7 mouse cellular contexts compared by ENCODE assay signal in the genomic region with DNA sequence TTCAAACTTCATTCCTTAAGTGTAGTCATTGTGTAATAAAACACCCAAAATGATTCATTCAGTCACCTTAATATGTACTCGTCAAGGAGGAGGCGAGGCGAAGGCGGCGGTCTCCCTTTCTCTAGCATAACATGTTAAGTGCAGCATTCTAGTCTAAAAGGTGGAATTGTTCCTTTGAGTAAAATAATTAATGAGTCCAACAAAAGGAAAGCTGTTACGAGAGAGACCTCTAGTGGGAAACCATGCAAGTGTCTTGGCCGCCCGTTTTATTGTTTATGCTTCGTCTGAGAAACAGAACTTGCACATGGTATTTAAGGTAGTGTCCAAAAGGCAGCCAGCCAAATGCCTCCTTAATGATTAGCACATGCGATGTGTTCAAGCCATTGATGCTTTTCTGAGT.
A peak's percentile ranks its signal among the peaks of the same experiment; 100 is the strongest.
DNase-seq lines count a peak whose midpoint lies in the region; ATAC-seq and TF ChIP-seq lines count a peak whose summit lies in the region.

No protein-coding gene starts in this region.

- in situ Hi-C loops in ES-E14 (cut with MboI; ENCODE audit: low sequenced_read_pairs in 2 of 2, unreplicated experiment in 2 of 2), result no loop called here

- no peaks in the 10 kb centered on the region for H3K4me1 ChIP-seq in ES-E14 (ENCODE audit: control insufficient read depth in 2 of 2, insufficient read depth in 2 of 2, low read length in 2 of 2, poor library complexity in 1 of 2)
- H3K4me1 ChIP-seq in forebrain, embryonic 13.5 days, result peaks cover 7% of the 10 kb centered on the region
- H3K4me1 ChIP-seq in kidney, adult 2 months (ENCODE audit: control insufficient read depth, insufficient read depth, low read length), result no peaks in the 10 kb centered on the region
- H3K4me1 ChIP-seq in neural tube, embryonic 13.5 days (replicated peaks), result peaks cover 7% of the 10 kb centered on the region; the same call in 1 of the 2 replicates

- no peak overlapping the region for H3K27ac ChIP-seq in ES-E14 (ENCODE audit: insufficient read depth, low read depth, low read length, poor library complexity, severe bottlenecking)
- H3K27ac ChIP-seq in forebrain, embryonic 13.5 days, result no peak overlapping the region
- no peak overlapping the region for H3K27ac ChIP-seq in kidney, adult 2 months (ENCODE audit: insufficient read depth, low read depth, low read length)
- H3K27ac ChIP-seq in neural tube, embryonic 13.5 days (replicated peaks), result no peak overlapping the region

- intact Hi-C loops in left cerebral cortex, postnatal 4 days (cut with DNase I), result loop anchor here (5.0 to 10.0 kb wide), 3 partner anchors 1603 to 1963 kb away; no protein-coding TSS in a partner anchor

- no peak overlapping the region for H3K4me3 ChIP-seq in ES-E14 (ENCODE audit: insufficient read depth in 1 of 2, low read depth in 1 of 2, low read length in 2 of 2, poor library complexity in 1 of 2, severe bottlenecking in 1 of 2)
- H3K4me3 ChIP-seq in forebrain, embryonic 13.5 days, result no peak overlapping the region
- H3K4me3 ChIP-seq in kidney, adult 2 months (ENCODE audit: insufficient read depth, low read depth, low read length), result no peak overlapping the region
- H3K4me3 ChIP-seq in neural tube, embryonic 13.5 days, result no peak overlapping the region

- no peak for TF ChIP-seq POLR2A in kidney, adult 2 months (IDR thresholded peaks at IDR 0.05; ENCODE audit: low read depth, low read length)

- H3K27me3 ChIP-seq in forebrain, embryonic 13.5 days, result no peaks in the 10 kb centered on the region
- no peaks in the 10 kb centered on the region for H3K27me3 ChIP-seq in kidney, adult 2 months (replicated peaks; ENCODE audit: control insufficient read depth, insufficient read depth, low read length)
- H3K27me3 ChIP-seq in neural tube, embryonic 13.5 days, result no peaks in the 10 kb centered on the region

- ATAC-seq in forebrain, embryonic 13.5 days, result peak; percentile 67
- ATAC-seq in neural tube, embryonic 13.5 days (ENCODE audit: low read depth), result peak; percentile 71; the same call in 1 of the 2 replicates

- 5% methylated on average over 10 of the region's 10 CpGs for WGBS in forebrain, embryonic 13.5 days
- WGBS in kidney, adult 2 months, result 14% methylated on average over 10 of the region's 10 CpGs
- 22% methylated on average over 10 of the region's 10 CpGs for WGBS in neural tube, embryonic 13.5 days

- H3K9ac ChIP-seq in ES-E14 (ENCODE audit: insufficient read depth, low read depth, low read length, poor library complexity, severe bottlenecking), result no peak overlapping the region
- no peak overlapping the region for H3K9ac ChIP-seq in forebrain, embryonic 13.5 days
- H3K9ac ChIP-seq in neural tube, embryonic 13.5 days, result no peak overlapping the region

- H3K9me3 ChIP-seq in ES-E14 (ENCODE audit: control insufficient read depth, insufficient read depth, low read depth, low read length), result no peaks in the 10 kb centered on the region
- no peaks in the 10 kb centered on the region for H3K9me3 ChIP-seq in forebrain, embryonic 13.5 days (replicated peaks)
- no peaks in the 10 kb centered on the region for H3K9me3 ChIP-seq in neural tube, embryonic 13.5 days

- peak overlapping the region; percentile 34; the same call in 1 of the 2 replicates for H3K4me2 ChIP-seq in forebrain, embryonic 13.5 days
- H3K4me2 ChIP-seq in neural tube, embryonic 13.5 days, result 0 out of 2 replicates have a peak overlapping the region, but pooled peaks have one; percentile 24

- H3K36me3 ChIP-seq in ES-E14 (ENCODE audit: control insufficient read depth, insufficient read depth, low read length, poor library complexity, severe bottlenecking), result no peaks in the 10 kb centered on the region
- H3K36me3 ChIP-seq in forebrain, embryonic 13.5 days (ENCODE audit: poor library complexity, severe bottlenecking), result no peaks in the 10 kb centered on the region
- H3K36me3 ChIP-seq in kidney, adult 2 months (ENCODE audit: control insufficient read depth, insufficient read depth, low read length), result no peaks in the 10 kb centered on the region
- no peaks in the 10 kb centered on the region for H3K36me3 ChIP-seq in neural tube, embryonic 13.5 days

- DNase-seq in 416B (ENCODE audit: low read depth) (peak; percentile 31), ES-E14 (ENCODE audit: low read depth, low spot score) (no peak)
- DNase-seq in kidney, adult 2 months, result peak; percentile 65
- DNase-seq in left cerebral cortex, postnatal 4 days, result peak; percentile 34
- no peak for DNase-seq in spleen, postnatal 4 days (ENCODE audit: low spot score in 2 of 2)

- 0 out of 2 replicates have a peak, but pooled peaks have one; percentile 13 for TF ChIP-seq CTCF in kidney, adult 2 months (conservative IDR thresholded peaks at IDR 0.05; ENCODE audit: insufficient read depth, insufficient read length, low read depth, low read length)

TF ChIP-seq in ES-E14, 5 proteins besides CTCF, POLR2A, EP300 and RAD21:
- no peak for TF ChIP-seq CHD2 (IDR thresholded peaks at IDR 0.05; ENCODE audit: low read depth, low read length)
- no peak for TF ChIP-seq MAFK (IDR thresholded peaks at IDR 0.05; ENCODE audit: insufficient read depth, low read depth, low read length)
- no peak for TF ChIP-seq HCFC1 (IDR thresholded peaks at IDR 0.05; ENCODE audit: borderline replicate concordance, insufficient read depth, low read length)
- 0 out of 2 replicates have a peak, but pooled peaks have one; percentile 9 for TF ChIP-seq ZC3H11A (IDR thresholded peaks at IDR 0.05; ENCODE audit: borderline replicate concordance, low read depth, low read length)
- no peak for TF ChIP-seq ZNF384 (IDR thresholded peaks at IDR 0.05; ENCODE audit: low read depth, low read length)

Comparison
In these comparisons a context has a peak if more than half of its experiments do, and no peak if none do; other contexts are left out.
1. DNase-seq: peak in 416B (single experiment), kidney, adult 2 months (single experiment) and left cerebral cortex, postnatal 4 days (single experiment); none in ES-E14 (single experiment) and spleen, postnatal 4 days (0 of 2).